In genomic region chr13:51732097-51732664, GRCm38 (mm10) we compare ENCODE assay signal across 9 mouse cellular contexts.
DNase-seq lines count a peak whose midpoint lies in the region; ATAC-seq and TF ChIP-seq lines count a peak whose summit lies in the region.
"Had no signal": no experiment of that assay in that cellular context is flagged by ENCODE, and none has a peak within 500 bp of the region (broad histone marks: within the 10 kb centered on the region; RNA-seq: fewer than 3 reads in every experiment).

No protein-coding gene starts in this region.

- DNase-seq in cerebellum, postnatal 14 days: no peak
- no peak for DNase-seq in hindbrain, embryonic 11.5 days (ENCODE audit: low spot score)
- DNase-seq in lung, postnatal 0 days (ENCODE audit: low spot score): no peak
- DNase-seq in testis, postnatal 14 days (ENCODE audit: low spot score): no peak
- DNase-seq: heart, postnatal 4 days had no signal

- ATAC-seq in cerebellum, adult (ENCODE audit: insufficient number of reproducible peaks, low FRiP score, low TSS enrichment): 0 out of 2 replicates have a peak, but pooled peaks have one; percentile 2
- peak; percentile 52 for ATAC-seq in hindbrain, embryonic 11.5 days (ENCODE audit: low FRiP score)
- 0 out of 2 replicates have a peak, but pooled peaks have one; percentile 48 for ATAC-seq in midbrain, embryonic 15.5 days (replicated peaks)
- ATAC-seq in megakaryocyte, adult 5-6 weeks (ENCODE audit: poor library complexity, severe bottlenecking): no peak
- ATAC-seq in lung, postnatal 0 days: no peak

- no peak overlapping the region for H3K4me2 ChIP-seq in hindbrain, embryonic 11.5 days (replicated peaks; ENCODE audit: low read depth, low read length)
- H3K4me2 ChIP-seq in midbrain, embryonic 15.5 days: no peak overlapping the region
- H3K4me2 ChIP-seq in lung, postnatal 0 days (replicated peaks; ENCODE audit: low read depth, low read length): no peak overlapping the region

- no peak for TF ChIP-seq EP300 in lung, postnatal 0 days (IDR thresholded peaks at IDR 0.05)

- peak overlapping the region; percentile 25; the same call in 1 of the 2 replicates for H3K27ac ChIP-seq in hindbrain, embryonic 11.5 days (ENCODE audit: low read depth, low read length)
- H3K27ac ChIP-seq in midbrain, embryonic 15.5 days: 0 out of 2 replicates have a peak overlapping the region, but pooled peaks have one; percentile 32
- H3K27ac ChIP-seq in lung, postnatal 0 days (ENCODE audit: low read length): no peak overlapping the region

- TF ChIP-seq CTCF in E14TG2a.4 (conservative IDR thresholded peaks at IDR 0.05; ENCODE audit: low read length): no peak
- TF ChIP-seq CTCF in lung, postnatal 0 days (IDR thresholded peaks at IDR 0.05): no peak

- H3K36me3 ChIP-seq in E14TG2a.4 (ENCODE audit: insufficient read depth, low read length): no peaks in the 10 kb centered on the region
- H3K36me3 ChIP-seq in hindbrain, embryonic 11.5 days (ENCODE audit: control insufficient read depth, insufficient read depth, low read length): no peaks in the 10 kb centered on the region
- no peaks in the 10 kb centered on the region for H3K36me3 ChIP-seq in midbrain, embryonic 15.5 days (replicated peaks)
- H3K36me3 ChIP-seq in lung, postnatal 0 days (ENCODE audit: insufficient read depth, low read length): no peaks in the 10 kb centered on the region

- H3K9me3 ChIP-seq in E14TG2a.4 (ENCODE audit: low read length): no peaks in the 10 kb centered on the region
- no peaks in the 10 kb centered on the region for H3K9me3 ChIP-seq in hindbrain, embryonic 11.5 days (ENCODE audit: control insufficient read depth, low read length)
- H3K9me3 ChIP-seq in midbrain, embryonic 15.5 days: no peaks in the 10 kb centered on the region
- H3K9me3 ChIP-seq in lung, postnatal 0 days (ENCODE audit: low read length): no peaks in the 10 kb centered on the region

- WGBS in hindbrain, embryonic 11.5 days: 62% methylated on average over 14 of the region's 14 CpGs
- 49% methylated on average over 14 of the region's 14 CpGs for WGBS in midbrain, embryonic 15.5 days
- 71% methylated on average over 14 of the region's 14 CpGs for WGBS in lung, postnatal 0 days

- H3K4me3 ChIP-seq in E14TG2a.4 (replicated peaks; ENCODE audit: low read length): peak overlapping the region; percentile 56; the same call in 1 of the 2 replicates
- no peak overlapping the region for H3K4me3 ChIP-seq in hindbrain, embryonic 11.5 days (ENCODE audit: low read depth, low read length)
- H3K4me3 ChIP-seq in midbrain, embryonic 15.5 days: no peak overlapping the region
- no peak overlapping the region for H3K4me3 ChIP-seq in lung, postnatal 0 days (ENCODE audit: low read depth, low read length)

- no peaks in the 10 kb centered on the region for H3K27me3 ChIP-seq in E14TG2a.4 (ENCODE audit: insufficient read depth, low read length)
- no peaks in the 10 kb centered on the region for H3K27me3 ChIP-seq in hindbrain, embryonic 11.5 days (ENCODE audit: control insufficient read depth, insufficient read depth, low read length)
- H3K27me3 ChIP-seq in midbrain, embryonic 15.5 days (replicated peaks): no peaks in the 10 kb centered on the region
- no peaks in the 10 kb centered on the region for H3K27me3 ChIP-seq in lung, postnatal 0 days (replicated peaks; ENCODE audit: insufficient read depth, low read length)

- H3K9ac ChIP-seq in hindbrain, embryonic 11.5 days (ENCODE audit: low read depth, low read length): no peak overlapping the region
- H3K9ac ChIP-seq in midbrain, embryonic 15.5 days: 0 out of 2 replicates have a peak overlapping the region, but pooled peaks have one; percentile 9
- no peak overlapping the region for H3K9ac ChIP-seq in lung, postnatal 0 days (replicated peaks; ENCODE audit: low read depth)

- H3K4me1 ChIP-seq in E14TG2a.4 (replicated peaks; ENCODE audit: low read depth, low read length): peaks cover 73% of the 10 kb centered on the region
- H3K4me1 ChIP-seq in hindbrain, embryonic 11.5 days (replicated peaks; ENCODE audit: control insufficient read depth, insufficient read depth, low read length): peaks cover 8% of the 10 kb centered on the region
- peaks cover 18% of the 10 kb centered on the region; the same call in 1 of the 2 replicates for H3K4me1 ChIP-seq in midbrain, embryonic 15.5 days
- peaks cover 5% of the 10 kb centered on the region; the same call in 1 of the 2 replicates for H3K4me1 ChIP-seq in lung, postnatal 0 days (ENCODE audit: insufficient read depth, low read depth, low read length)

Comparison
In these comparisons a context has a peak if more than half of its experiments do, and no peak if none do; other contexts are left out.
1. ATAC-seq: peak in cerebellum, adult (single experiment), hindbrain, embryonic 11.5 days (single experiment) and midbrain, embryonic 15.5 days (single experiment); none in megakaryocyte, adult 5-6 weeks (single experiment) and lung, postnatal 0 days (single experiment).